Mouse (Mus musculus) CH12.LX (cell line): Measurements from ENCODE around the gene Cd38. TPM values are rescaled to one million over a fixed set of nuclear protein-coding genes. Genes with fewer than 3 reads are reported as not detected.
A peak's percentile ranks its signal among the peaks of the same experiment; 100 is the strongest.

ENCODE experiments used
- DNase-seq: peaks from one replicate; pipeline ENCODE4 v3.0.0-alpha.2; 2013; ENCODE audit errors: extremely low read depth
- H3K27ac ChIP-seq: 2 replicates; pipeline ENCODE4 v1.5.1; 2012; ENCODE audit warnings: low read depth, mild to moderate bottlenecking, control low read depth, moderate library complexity; ENCODE audit not compliant: insufficient read depth
- H3K27me3 ChIP-seq: replicated peaks from 2 replicates; pipeline ENCODE3; 2012; ENCODE audit warnings: inconsistent platforms
- H3K36me3 ChIP-seq, 2 experiments: replicated peaks in 1 of 2; 2 replicates each; pipeline versions ENCODE3 to v1.6.1; 2012; ENCODE audit warnings: inconsistent platforms in 1 of 2, low read length in 1 of 2, mild to moderate bottlenecking in 1 of 2, mixed read lengths in 1 of 2, moderate library complexity in 1 of 2; ENCODE audit not compliant: control insufficient read depth in 1 of 2, insufficient read depth in 1 of 2
- H3K4me1 ChIP-seq, 2 experiments: 2 replicates each; pipeline ENCODE4 v1.6.1; 2012; ENCODE audit warnings: inconsistent platforms in 1 of 2, moderate library complexity in 1 of 2; ENCODE audit not compliant: insufficient read depth in 2 of 2, control insufficient read depth in 1 of 2
- H3K4me2 ChIP-seq: 2 replicates; pipeline ENCODE4 v1.6.1; 2012; ENCODE audit warnings: low read depth, mild to moderate bottlenecking, control low read depth; ENCODE audit not compliant: poor library complexity, insufficient read depth, severe bottlenecking
- H3K4me3 ChIP-seq, 3 experiments: fragments of 150-350 bp in 1 of 3; sonication (generic) in 1 of 3; replicated peaks in 1 of 3; 2 replicates each; pipeline versions ENCODE3 to v1.5.1; 2011 to 2012; ENCODE audit warnings: low read depth in 2 of 3, low read length in 2 of 3, mild to moderate bottlenecking in 2 of 3, moderate library complexity in 2 of 3, control low read depth in 1 of 3, improper control_type of control experiment in 1 of 3, inconsistent platforms in 1 of 3, mixed read lengths in 1 of 3; ENCODE audit not compliant: poor library complexity in 1 of 3
- H3K79me2 ChIP-seq: replicated peaks from 2 replicates; pipeline ENCODE4 v1.6.1; 2012; ENCODE audit warnings: mild to moderate bottlenecking, moderate library complexity; ENCODE audit not compliant: control insufficient read depth, poor library complexity, insufficient read depth, severe bottlenecking; ENCODE audit errors: extremely low read depth
- H3K9ac ChIP-seq: 2 replicates; pipeline ENCODE4 v1.6.1; 2012; ENCODE audit warnings: low read depth, mild to moderate bottlenecking, control low read depth, moderate library complexity; ENCODE audit not compliant: insufficient read depth
- H3K9me3 ChIP-seq: replicated peaks from 2 replicates; pipeline ENCODE3; 2012; ENCODE audit warnings: low read length, inconsistent platforms, mixed read lengths
- BHLHE40 ChIP-seq: IDR thresholded peaks from 2 replicates; pipeline ENCODE4 v1.6.1; 2011; ENCODE audit warnings: mild to moderate bottlenecking, low read depth, low read length, improper control_type of control experiment
- CHD1 ChIP-seq: IDR thresholded peaks from 2 replicates; pipeline ENCODE4 v1.6.1; 2012; ENCODE audit warnings: low read depth, low read length, improper control_type of control experiment, inconsistent platforms
- EP300 ChIP-seq: IDR thresholded peaks from 2 replicates; pipeline ENCODE4 v1.6.1; 2011; ENCODE audit warnings: low read length, improper control_type of control experiment
- ETS1 ChIP-seq: conservative IDR thresholded peaks from 2 replicates; pipeline ENCODE4 v1.6.1; 2012; ENCODE audit warnings: low read depth, mild to moderate bottlenecking, inconsistent platforms, low read length, improper control_type of control experiment, moderate library complexity
- GABPA ChIP-seq: IDR thresholded peaks from 2 replicates; pipeline ENCODE4 v1.6.1; 2012; ENCODE audit warnings: low read depth, low read length, improper control_type of control experiment, inconsistent platforms; ENCODE audit not compliant: insufficient replicate concordance
- HCFC1 ChIP-seq: IDR thresholded peaks from 2 replicates; pipeline ENCODE4 v1.6.1; 2012; ENCODE audit warnings: low read depth, mild to moderate bottlenecking, inconsistent platforms, low read length, improper control_type of control experiment
- IRF4 ChIP-seq: IDR thresholded peaks from 2 replicates; pipeline ENCODE4 v1.6.1; 2014; ENCODE audit warnings: low read depth, mild to moderate bottlenecking, inconsistent platforms, low read length, improper control_type of control experiment
- KAT2A ChIP-seq: IDR thresholded peaks from 2 replicates; pipeline ENCODE4 v1.6.1; 2012; ENCODE audit warnings: low read length, improper control_type of control experiment, inconsistent platforms; ENCODE audit not compliant: insufficient replicate concordance
- MAX ChIP-seq: IDR thresholded peaks from 2 replicates; pipeline ENCODE4 v1.6.1; 2011; ENCODE audit warnings: low read length, improper control_type of control experiment
- MEF2A ChIP-seq: IDR thresholded peaks from 2 replicates; pipeline ENCODE4 v1.6.1; 2014; ENCODE audit warnings: low read depth, mild to moderate bottlenecking, inconsistent platforms, low read length, improper control_type of control experiment, borderline replicate concordance
- MXI1 ChIP-seq: IDR thresholded peaks from 2 replicates; pipeline ENCODE4 v1.6.1; 2011; ENCODE audit warnings: mild to moderate bottlenecking, low read depth, low read length, improper control_type of control experiment
- MYC ChIP-seq: IDR thresholded peaks from 2 replicates; pipeline ENCODE4 v1.6.1; 2011; ENCODE audit warnings: low read depth, mild to moderate bottlenecking, improper control_type of control experiment, low read length
- NELFE ChIP-seq: IDR thresholded peaks from 2 replicates; pipeline ENCODE4 v1.6.1; 2011; ENCODE audit warnings: low read depth, low read length, improper control_type of control experiment
- NRF1 ChIP-seq: IDR thresholded peaks from 2 replicates; pipeline ENCODE4 v1.6.1; 2014; ENCODE audit warnings: low read depth, mild to moderate bottlenecking, inconsistent platforms, low read length, improper control_type of control experiment, moderate library complexity
- PAX5 ChIP-seq: IDR thresholded peaks from 2 replicates; pipeline ENCODE4 v1.6.1; 2012; ENCODE audit warnings: low read length, inconsistent platforms, mixed read lengths
- POLR2AphosphoS2 ChIP-seq: IDR thresholded peaks from 2 replicates; pipeline ENCODE4 v1.6.1; 2011; ENCODE audit warnings: low read depth, low read length, improper control_type of control experiment
- TBP ChIP-seq: conservative IDR thresholded peaks from 2 replicates; pipeline ENCODE4 v1.6.1; 2011; ENCODE audit warnings: low read depth, low read length, improper control_type of control experiment
- TCF12 ChIP-seq: IDR thresholded peaks from 2 replicates; pipeline ENCODE4 v1.6.1; 2014; ENCODE audit warnings: low read depth, mild to moderate bottlenecking, inconsistent platforms, low read length, improper control_type of control experiment
- UBTF ChIP-seq: IDR thresholded peaks from 2 replicates; pipeline ENCODE4 v1.6.1; 2012; ENCODE audit warnings: low read depth, mild to moderate bottlenecking, inconsistent platforms, low read length, improper control_type of control experiment, moderate library complexity
- USF2 ChIP-seq: conservative IDR thresholded peaks from 2 replicates; pipeline ENCODE4 v1.6.1; 2011; ENCODE audit warnings: low read depth, low read length, improper control_type of control experiment
- ZKSCAN1 ChIP-seq: IDR thresholded peaks from 2 replicates; pipeline ENCODE4 v1.6.1; 2012; ENCODE audit warnings: low read depth, inconsistent platforms, low read length, improper control_type of control experiment, borderline replicate concordance
- ZNF384 ChIP-seq: IDR thresholded peaks from 2 replicates; pipeline ENCODE4 v1.6.1; 2012; ENCODE audit warnings: low read depth, low read length, improper control_type of control experiment, inconsistent platforms
- dilution Hi-C: fragments of 300-500 bp; cut with MboI; formaldehyde crosslinking; loops from 2 replicates; pipeline ENCODE4 v1.14.3; 2020; ENCODE audit warnings: low sequenced_read_pairs; ENCODE audit not compliant: extremely low pct_unique_long_range_greater_than_20kb, extremely low pct_ligation_motif_present
- in situ Hi-C: fragments of 300-500 bp; cut with MboI; formaldehyde crosslinking; loops from 3 replicates; pipeline ENCODE4 v1.14.3; 2019; ENCODE audit warnings: low sequenced_read_pairs, low pct_ligation_motif_present, low pct_unique_long_range_greater_than_20kb, mixed read lengths
- polyA plus RNA-seq: library from polyadenylated mRNA; unstranded; fragments of >175 nt; gene quantifications from 2 replicates; pipeline ENCODE4 v1.2.1, GENCODE M21; 2012; ENCODE audit warnings: low read depth; ENCODE audit not compliant: insufficient read length
- total RNA-seq, 2 experiments: library from RNA; depleted of rRNA; stranded (reverse); fragments of 300-350 nt in 1 of 2; fragments of >200 nt in 1 of 2; gene quantifications; 2 replicates each; pipeline ENCODE4 v1.2.3; 2012 to 2014

Gene Cd38
- total and polyA plus RNA-seq, 3 experiments = 0.93 to 3.3 (median 1.5) TPM

DNA sequence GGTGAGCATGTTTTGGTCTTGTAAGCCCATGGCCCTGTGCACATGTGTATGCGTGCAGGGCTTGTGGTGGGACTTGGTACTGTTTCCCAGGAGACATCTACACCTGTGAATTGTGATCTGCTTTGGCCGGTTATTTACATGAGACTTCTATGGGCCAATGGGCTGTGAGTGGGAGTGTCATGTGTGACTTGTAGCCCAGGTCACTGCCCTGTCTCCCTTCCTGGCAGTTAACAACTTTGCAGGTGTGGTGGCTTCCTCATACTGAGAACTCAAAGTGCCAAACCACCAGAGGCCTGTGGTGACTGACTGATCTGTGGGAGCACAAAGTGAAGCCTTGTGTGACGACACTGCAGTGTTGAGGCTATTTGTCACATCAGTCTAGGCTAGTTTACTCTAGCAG lies 43.8 kb upstream of the Cd38 start (continued):
- no peak for TF ChIP-seq GABPA
- peak; percentile 84 for TF ChIP-seq TCF12
- TF ChIP-seq MEF2A = peak; percentile 67; the same call in 1 of the 2 replicates
- TF ChIP-seq MAX = peak; percentile 72
- no peak for TF ChIP-seq PAX5
- no peak for TF ChIP-seq CHD1
- no peak for TF ChIP-seq ZNF384
- TF ChIP-seq KAT2A = no peak
- TF ChIP-seq EP300 = peak; percentile 75
- TF ChIP-seq IRF4 = peak; percentile 68
- TF ChIP-seq BHLHE40 = peak; percentile 90
- peak; percentile 75 for TF ChIP-seq ETS1

DNA sequence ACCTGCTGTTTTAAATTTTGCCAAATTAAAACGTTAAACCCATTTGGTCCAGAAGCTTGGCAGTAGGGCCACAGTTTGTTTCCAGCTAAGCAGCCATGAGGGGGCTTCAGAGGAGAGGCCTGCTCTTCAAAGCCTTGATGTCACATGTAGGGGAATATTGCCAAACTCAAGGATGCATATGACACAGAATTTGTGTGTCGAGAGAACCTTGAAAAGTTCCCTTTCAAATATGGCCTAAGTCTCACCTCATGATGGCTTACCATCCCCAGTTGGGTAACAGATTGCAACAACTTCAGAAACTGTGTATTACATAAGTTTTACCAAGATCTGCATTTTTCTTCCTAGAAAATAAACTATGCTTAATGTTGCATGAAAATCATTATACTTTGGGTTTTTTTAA lies 41.5 kb upstream of the Cd38 start:
- TF ChIP-seq NRF1 (no peak), POLR2AphosphoS2 (no peak), NELFE (no peak), KAT2A (no peak), ZNF384 (no peak), ZKSCAN1 (no peak), HCFC1 (no peak), TBP (no peak), USF2 (no peak), BHLHE40 (no peak), MYC (no peak), MXI1 (no peak), UBTF (no peak)
- Histone ChIP-seq H3K4me1 (peaks cover 8 to 30% of the 10 kb centered on the region in 2 experiments), H3K36me3 (peaks cover 0 to 28% of the 10 kb centered on the region in 2 experiments), H3K4me3 (no peak overlapping the region), H3K27ac (no peak overlapping the region), H3K27me3 (no peaks in the 10 kb centered on the region), H3K9ac (no peak overlapping the region), H3K79me2 (no peaks in the 10 kb centered on the region), H3K9me3 (no peaks in the 10 kb centered on the region), H3K4me2 (no peak overlapping the region)
- DNase-seq = no peak
- dilution Hi-C loops = no loop called here
- in situ Hi-C loops = no loop called here
